Mouse (Mus musculus) forebrain, embryonic 15.5 days (tissue): ENCODE results near the gene Bend7. TPM values are rescaled to one million over a fixed set of nuclear protein-coding genes. Genes with fewer than 3 reads are reported as not detected.

ENCODE experiments used
- ATAC-seq: fragments of 200-750 bp; cut with Nextera tagmentation; replicated peaks from 2 replicates; pipeline ENCODE4 v1.8.0; 2017; ENCODE audit warnings: mild to moderate bottlenecking, moderate TSS enrichment, moderate library complexity
- H3K27ac ChIP-seq: fragments of 300-500 bp; sonication (generic); replicated peaks from 2 replicates; pipeline ENCODE4 v1.5.1; 2015; ENCODE audit warnings: mild to moderate bottlenecking, inconsistent platforms
- H3K27me3 ChIP-seq: fragments of 300-500 bp; sonication (generic); 2 replicates; pipeline ENCODE4 v1.6.1; 2015; ENCODE audit warnings: inconsistent platforms
- H3K36me3 ChIP-seq: fragments of 300-500 bp; sonication (generic); 2 replicates; pipeline ENCODE4 v1.6.1; 2015; ENCODE audit warnings: mild to moderate bottlenecking, inconsistent platforms
- H3K4me1 ChIP-seq: fragments of 300-500 bp; sonication (generic); 2 replicates; pipeline ENCODE4 v1.6.1; 2015; ENCODE audit warnings: inconsistent platforms
- H3K4me2 ChIP-seq: fragments of 300-500 bp; sonication (generic); replicated peaks from 2 replicates; pipeline ENCODE4 v1.6.1; 2015; ENCODE audit warnings: mild to moderate bottlenecking, inconsistent platforms
- H3K4me3 ChIP-seq: fragments of 300-500 bp; sonication (generic); 2 replicates; pipeline ENCODE4 v1.5.1; 2015; ENCODE audit warnings: mild to moderate bottlenecking, inconsistent platforms
- H3K9ac ChIP-seq: fragments of 300-500 bp; sonication (generic); replicated peaks from 2 replicates; pipeline ENCODE4 v1.6.1; 2015; ENCODE audit warnings: mild to moderate bottlenecking, inconsistent platforms
- H3K9me3 ChIP-seq: fragments of 300-500 bp; sonication (generic); 2 replicates; pipeline ENCODE4 v1.6.1; 2016; ENCODE audit warnings: inconsistent platforms
- WGBS: fragments of 180-500 bp; shearing (Covaris S2); methylation state at CpG from one replicate; pipeline ENCODE4 v1.1.7; 2015; ENCODE audit warnings: mixed read lengths; 5-methylcytosine and 5-hydroxymethylcytosine counted together
- polyA plus RNA-seq: library from polyadenylated mRNA; unstranded; fragments of >200 nt; fragmentation: Nextera tagmentation; extraction: Ambion mirVana; gene quantifications from 2 replicates; pipeline ENCODE4 v1.2.1, GENCODE M21; 2015

Gene Bend7
- polyA plus RNA-seq, 1 experiment from 2014 or later = 3.4 TPM

- no peak for ATAC-seq
- Histone ChIP-seq H3K4me2 (no peak overlapping the region), H3K27ac (no peak overlapping the region), H3K4me1 (no peaks in the 10 kb centered on the region), H3K36me3 (no peaks in the 10 kb centered on the region), H3K9me3 (no peaks in the 10 kb centered on the region), H3K4me3 (no peak overlapping the region), H3K27me3 (no peaks in the 10 kb centered on the region), H3K9ac (no peak overlapping the region)
- 93% methylated on average over 6 of the region's 6 CpGs for WGBS
Measured at GRCm38 (mm10) chr2:4785016-4785415, 67.4 kb downstream of the Bend7 start.

- H3K4me1 ChIP-seq = no peaks in the 10 kb centered on the region
- H3K36me3 ChIP-seq = no peaks in the 10 kb centered on the region
- no peak overlapping the region for H3K4me3 ChIP-seq
- WGBS = 72% methylated on average over 7 of the region's 7 CpGs
- no peak overlapping the region for H3K9ac ChIP-seq
- H3K4me2 ChIP-seq = no peak overlapping the region
- no peak overlapping the region for H3K27ac ChIP-seq
- ATAC-seq = no peak
- no peaks in the 10 kb centered on the region for H3K27me3 ChIP-seq
- H3K9me3 ChIP-seq = no peaks in the 10 kb centered on the region
Measured at GRCm38 (mm10) chr2:4787223-4787622, 69.6 kb downstream of the Bend7 start.

DNA sequence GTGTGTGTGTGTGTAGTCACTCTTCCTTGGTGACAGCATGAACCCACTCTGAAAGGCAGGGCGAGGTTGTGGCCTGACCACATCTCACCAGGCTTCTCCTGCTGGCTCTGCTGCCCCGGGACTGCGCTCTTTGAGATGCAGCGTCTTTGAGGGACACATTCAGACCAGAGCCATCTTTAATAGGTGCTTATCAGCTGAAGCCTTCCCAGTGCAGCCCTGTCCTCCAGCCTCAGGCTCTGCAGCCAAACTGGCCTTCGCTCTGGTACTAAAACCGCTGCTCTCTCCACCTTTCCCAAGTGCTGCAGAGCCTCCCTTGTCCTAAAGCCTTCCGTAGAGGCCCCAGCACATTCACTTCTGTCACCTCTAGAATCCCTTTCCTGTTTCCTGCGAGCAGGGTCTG, 74.0 kb downstream of the Bend7 start:
- H3K4me1 ChIP-seq = no peaks in the 10 kb centered on the region
- H3K9me3 ChIP-seq = no peaks in the 10 kb centered on the region
- H3K27ac ChIP-seq = no peak overlapping the region
- no peak overlapping the region for H3K4me3 ChIP-seq
- H3K27me3 ChIP-seq = no peaks in the 10 kb centered on the region
- H3K4me2 ChIP-seq = no peak overlapping the region
- ATAC-seq = no peak
- H3K9ac ChIP-seq = no peak overlapping the region
- WGBS = 90% methylated on average over 8 of the region's 8 CpGs
- H3K36me3 ChIP-seq = no peaks in the 10 kb centered on the region

GRCm38 (mm10) chr2:4792554-4792953, 74.9 kb downstream of the Bend7 start:
- H3K9me3 ChIP-seq = no peaks in the 10 kb centered on the region
- 88% methylated on average over 4 of the region's 4 CpGs for WGBS
- H3K4me3 ChIP-seq = no peak overlapping the region
- H3K4me2 ChIP-seq = no peak overlapping the region
- H3K36me3 ChIP-seq = no peaks in the 10 kb centered on the region
- no peak overlapping the region for H3K27ac ChIP-seq
- H3K4me1 ChIP-seq = no peaks in the 10 kb centered on the region
- ATAC-seq = no peak
- H3K27me3 ChIP-seq = no peaks in the 10 kb centered on the region
- H3K9ac ChIP-seq = no peak overlapping the region

DNA sequence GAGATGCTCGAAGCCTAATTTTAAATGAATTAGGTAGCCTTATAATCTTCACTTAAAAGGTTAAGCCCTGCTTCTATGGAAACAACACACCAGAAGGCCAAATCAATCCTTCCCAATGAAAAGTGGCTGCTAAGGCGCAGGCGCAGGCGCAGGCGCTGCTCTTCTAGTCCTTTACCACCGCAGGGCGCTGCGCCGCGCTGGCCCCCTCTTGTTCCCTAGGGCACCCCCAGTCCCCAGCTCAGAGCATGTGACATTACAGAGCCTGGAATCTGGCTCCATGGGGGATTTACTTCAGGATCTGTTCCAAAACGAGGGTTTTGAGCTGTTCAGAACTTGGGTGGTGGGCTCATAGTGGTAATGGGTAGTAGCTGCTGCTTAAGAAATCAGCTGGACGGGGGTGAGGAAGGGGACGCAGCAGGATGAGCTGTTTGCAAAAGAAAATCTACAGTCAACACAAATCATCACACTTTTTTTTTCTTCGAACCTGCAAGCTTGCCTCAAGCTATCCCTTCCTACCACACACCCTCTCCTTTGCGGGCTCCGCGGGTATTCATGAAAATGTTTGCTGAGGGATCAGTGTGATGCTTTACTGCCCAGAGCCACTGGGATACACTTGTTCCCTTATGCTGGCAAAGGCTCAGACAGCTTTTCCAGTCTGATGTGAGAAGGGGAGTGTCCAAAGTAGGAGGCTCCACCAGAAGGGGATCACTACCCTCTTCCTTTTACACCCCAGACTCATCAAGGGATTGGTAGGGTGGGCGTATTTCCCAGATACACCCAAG, 85.0 kb downstream of the Bend7 start:
- no peaks in the 10 kb centered on the region for H3K36me3 ChIP-seq
- WGBS = 56% methylated on average over 18 of the region's 18 CpGs
- ATAC-seq = no peak

DNA sequence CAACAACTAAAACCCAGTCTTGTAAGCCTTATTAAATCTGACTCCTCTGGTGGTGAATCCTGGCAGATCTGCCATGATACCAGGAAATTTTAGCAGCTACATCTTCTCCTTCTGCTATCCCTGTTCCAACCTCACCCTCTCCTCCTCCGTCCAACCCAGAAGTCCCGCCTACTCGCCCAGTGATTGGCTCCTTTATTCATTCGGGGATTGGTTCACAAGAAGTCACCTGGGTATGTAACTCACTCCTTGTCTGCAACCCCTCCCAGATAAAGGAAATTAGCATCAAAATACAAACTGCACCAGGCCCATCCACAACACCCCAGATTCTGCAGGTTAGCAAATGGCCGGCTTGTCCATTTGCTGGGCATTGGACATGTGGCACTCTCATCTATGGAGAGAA, 98.7 kb downstream of the Bend7 start:
- Histone ChIP-seq H3K9ac (no peak overlapping the region), H3K36me3 (no peaks in the 10 kb centered on the region), H3K27ac (no peak overlapping the region), H3K4me2 (no peak overlapping the region), H3K9me3 (no peaks in the 10 kb centered on the region), H3K4me3 (no peak overlapping the region), H3K27me3 (no peaks in the 10 kb centered on the region), H3K4me1 (no peaks in the 10 kb centered on the region; the same call in 1 of the 2 replicates)
- 40% methylated on average over 5 of the region's 5 CpGs for WGBS
- no peak for ATAC-seq

More for the DNA sequence above, 85.0 kb downstream of the Bend7 start:
- Histone ChIP-seq H3K4me2 (peak overlapping the region; percentile 16; the same call in 1 of the 2 replicates), H3K9ac (no peak overlapping the region), H3K9me3 (no peaks in the 10 kb centered on the region), H3K27me3 (no peaks in the 10 kb centered on the region), H3K4me3 (no peak overlapping the region), H3K4me1 (no peaks in the 10 kb centered on the region), H3K27ac (no peak overlapping the region)

DNA sequence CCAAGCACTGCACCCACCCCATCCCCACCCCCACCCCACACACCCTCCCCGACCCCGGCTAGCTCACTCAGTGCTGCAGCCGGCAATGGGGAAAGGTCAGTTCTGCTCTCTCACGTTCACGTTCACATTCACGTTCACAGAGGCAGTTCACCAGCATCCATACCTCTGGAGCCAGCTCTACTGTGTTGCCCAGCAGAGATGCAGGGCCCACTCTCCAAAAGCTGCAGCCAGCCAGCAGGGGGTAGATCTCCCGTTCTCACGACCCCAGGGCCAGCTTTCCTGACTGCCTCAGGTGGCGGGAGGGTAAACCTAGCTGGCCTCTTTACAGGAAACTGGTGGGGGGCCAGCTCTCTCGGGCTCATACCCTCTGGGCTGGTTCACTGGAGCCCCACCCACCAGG, 100.0 kb downstream of the Bend7 start:
- no peaks in the 10 kb centered on the region; the same call in 1 of the 2 replicates for H3K4me1 ChIP-seq
- no peak overlapping the region for H3K4me3 ChIP-seq
- peak overlapping the region; percentile 22 for H3K4me2 ChIP-seq
- H3K27ac ChIP-seq = no peak overlapping the region
- no peaks in the 10 kb centered on the region for H3K9me3 ChIP-seq
- no peaks in the 10 kb centered on the region for H3K27me3 ChIP-seq
- WGBS = 7% methylated on average over 10 of the region's 10 CpGs
- H3K36me3 ChIP-seq = no peaks in the 10 kb centered on the region
- H3K9ac ChIP-seq = no peak overlapping the region
- ATAC-seq = no peak

- H3K27ac ChIP-seq = no peak overlapping the region
- no peaks in the 10 kb centered on the region; the same call in 1 of the 2 replicates for H3K4me1 ChIP-seq
- 86% methylated on average over 3 of the region's 3 CpGs for WGBS
- no peak overlapping the region for H3K9ac ChIP-seq
- H3K36me3 ChIP-seq = no peaks in the 10 kb centered on the region
- H3K4me2 ChIP-seq = no peak overlapping the region
- H3K9me3 ChIP-seq = no peaks in the 10 kb centered on the region
- no peaks in the 10 kb centered on the region for H3K27me3 ChIP-seq
- H3K4me3 ChIP-seq = no peak overlapping the region
- no peak for ATAC-seq
Measured at GRCm38 (mm10) chr2:4820230-4820629, 102.6 kb downstream of the Bend7 start.

DNA sequence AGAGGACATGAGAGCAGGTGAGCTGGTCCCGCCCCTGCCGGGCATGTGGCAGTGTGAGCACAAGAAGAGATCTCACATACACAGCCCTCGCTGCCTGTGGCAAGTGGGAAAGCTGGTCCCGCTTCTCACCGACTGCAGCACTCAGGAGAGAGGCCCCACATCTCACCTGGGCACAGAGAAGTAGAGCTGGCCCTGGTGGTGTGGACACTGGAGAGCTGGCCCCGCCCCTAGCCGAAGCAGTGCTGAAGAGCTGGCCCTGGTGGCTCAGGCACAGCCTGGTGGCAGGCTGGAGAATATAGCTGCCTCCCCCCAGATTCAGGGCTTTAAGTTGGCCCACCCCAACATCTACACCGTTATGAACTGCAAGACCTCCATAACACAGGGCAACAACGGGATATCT, 106.4 kb downstream of the Bend7 start:
- no peak overlapping the region for H3K27ac ChIP-seq
- no peak overlapping the region for H3K4me3 ChIP-seq
- no peak overlapping the region for H3K9ac ChIP-seq
- H3K9me3 ChIP-seq = no peaks in the 10 kb centered on the region
- H3K4me2 ChIP-seq = no peak overlapping the region
- no peaks in the 10 kb centered on the region for H3K36me3 ChIP-seq
- WGBS = 69% methylated on average over 9 of the region's 9 CpGs
- no peaks in the 10 kb centered on the region for H3K4me1 ChIP-seq
- no peaks in the 10 kb centered on the region for H3K27me3 ChIP-seq
- no peak for ATAC-seq

- Histone ChIP-seq H3K9ac (no peak overlapping the region), H3K27ac (no peak overlapping the region), H3K4me2 (no peak overlapping the region), H3K9me3 (no peaks in the 10 kb centered on the region), H3K4me3 (no peak overlapping the region), H3K36me3 (no peaks in the 10 kb centered on the region), H3K4me1 (no peaks in the 10 kb centered on the region), H3K27me3 (no peaks in the 10 kb centered on the region)
- ATAC-seq = no peak
- WGBS = 88% methylated on average over 5 of the region's 5 CpGs
Measured at GRCm38 (mm10) chr2:4828032-4828431, 110.4 kb downstream of the Bend7 start.

- Histone ChIP-seq H3K4me3 (no peak overlapping the region), H3K4me2 (no peak overlapping the region), H3K9me3 (no peaks in the 10 kb centered on the region), H3K27me3 (no peaks in the 10 kb centered on the region), H3K36me3 (no peaks in the 10 kb centered on the region), H3K9ac (no peak overlapping the region), H3K4me1 (no peaks in the 10 kb centered on the region), H3K27ac (no peak overlapping the region)
- 93% methylated on average over 6 of the region's 6 CpGs for WGBS
- ATAC-seq = no peak
Measured at GRCm38 (mm10) chr2:4828446-4828997, 110.9 kb downstream of the Bend7 start.

- H3K27ac ChIP-seq = no peak overlapping the region
- no peak overlapping the region for H3K4me2 ChIP-seq
- ATAC-seq = no peak
- WGBS = 87% methylated on average over 4 of the region's 4 CpGs
- no peaks in the 10 kb centered on the region for H3K9me3 ChIP-seq
- no peaks in the 10 kb centered on the region for H3K36me3 ChIP-seq
- no peak overlapping the region for H3K4me3 ChIP-seq
- H3K9ac ChIP-seq = no peak overlapping the region
- no peaks in the 10 kb centered on the region for H3K27me3 ChIP-seq
- no peaks in the 10 kb centered on the region for H3K4me1 ChIP-seq
Measured at GRCm38 (mm10) chr2:4829007-4829406, 111.4 kb downstream of the Bend7 start.
